Mouse (Mus musculus) cerebellum, adult 2 months (tissue): ENCODE data around the gene Olfr642.

Experiments used
- CTCF ChIP-seq: fragments of 200-500 bp; IDR thresholded peaks from 2 replicates; pipeline ENCODE4 v1.5.1; 2011; ENCODE audit warnings: low read depth, mild to moderate bottlenecking, control low read depth, low read length, moderate library complexity, borderline replicate concordance; ENCODE audit not compliant: insufficient read depth
- POLR2A ChIP-seq: fragments of 200-500 bp; IDR thresholded peaks from 2 replicates; pipeline ENCODE4 v1.6.1; 2011; ENCODE audit warnings: low read length, control low read depth, borderline replicate concordance; ENCODE audit not compliant: insufficient read depth

DNA sequence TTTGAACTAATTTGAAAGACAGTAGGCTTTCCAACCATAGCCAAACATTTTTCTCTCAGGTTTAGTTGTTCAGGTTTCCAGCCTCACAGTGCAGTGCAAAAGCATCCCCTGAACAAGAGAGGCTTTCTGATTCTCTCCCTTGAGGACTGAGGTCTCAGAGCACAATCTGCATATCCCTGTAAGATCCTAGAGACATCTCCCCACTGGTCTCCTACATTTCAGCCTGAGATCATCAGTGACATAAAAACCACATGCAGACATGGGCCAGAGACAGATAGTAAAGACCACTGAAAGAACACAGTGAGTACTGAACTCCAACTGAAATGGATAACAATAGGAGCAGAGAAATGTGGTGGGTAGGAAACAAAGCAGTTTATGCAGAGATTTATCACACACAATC, 54.0 kb downstream of the Olfr642 start, which contains the start of gene Olfr638:
- TF ChIP-seq CTCF (no peak), POLR2A (no peak)
